Mouse (Mus musculus): ENCODE results near the gene Il22.
"Not testable (repeated sequence)": the region's sequence is repeated elsewhere in the genome, so short reads cannot be mapped to it uniquely, and the experiment has no call there.

GRCm38 (mm10) chr10:118195150-118195549 is 9.6 kb upstream of the Il22 start:
- TF ChIP-seq GATA1, TAL1 (IDR thresholded peaks at IDR 0.05; ENCODE audit: low read length): not testable (repeated sequence)

All from erythroblast, embryonic 14.5 days (primary cell).